Mouse (Mus musculus) erythroid progenitor cell, adult 5-6 weeks (primary cell): Measurements from ENCODE around the gene Kif24. TPM values are rescaled to one million over a fixed set of nuclear protein-coding genes. Genes with fewer than 3 reads are reported as not detected.

Experiments
- ATAC-seq: replicated peaks from 2 replicates; pipeline ENCODE4 v1.8.0; 2016; ENCODE audit warnings: moderate number of reproducible peaks, mild to moderate bottlenecking, moderate TSS enrichment, inconsistent platforms; ENCODE audit not compliant: poor library complexity, low FRiP score, severe bottlenecking
- total RNA-seq, 2 experiments: library from RNA; stranded (forward) in 1 of 2; stranded (reverse) in 1 of 2; fragments of 150-400 nt in 1 of 2; fragments of 186-747, 209-891 nt in 1 of 2; gene quantifications; 2 replicates each; pipeline versions ENCODE4 v1.2.3 to v1.2.4; 2015 to 2017; ENCODE audit warnings: low replicate concordance in 2 of 2

Gene Kif24
- total RNA-seq, 2 experiments from 2014 or later: 92.7 to 122 TPM

- no peak for ATAC-seq
Observed at GRCm38 (mm10) chr4:41416966-41417365, 47.7 kb downstream of the Kif24 start.

DNA sequence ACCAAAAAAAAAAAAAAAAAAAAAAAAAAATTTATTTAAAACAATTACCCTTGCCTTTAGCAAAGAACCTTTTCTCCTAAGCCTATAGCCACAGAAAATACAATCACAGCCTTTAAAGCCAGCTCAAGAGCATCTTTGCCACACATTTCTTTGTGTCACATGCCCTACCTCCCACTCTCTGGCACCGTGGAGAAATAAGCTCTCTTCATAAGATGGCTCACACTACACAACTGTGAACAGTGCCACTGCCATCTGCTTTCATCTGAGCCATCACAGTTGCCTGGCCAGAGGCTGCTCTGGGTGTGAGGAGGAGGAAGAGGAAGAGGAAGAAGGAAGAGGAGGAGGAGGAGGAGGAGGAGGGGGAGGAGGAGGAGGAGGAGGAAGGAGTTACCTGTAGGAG lies 55.3 kb downstream of the Kif24 start:
- ATAC-seq: no peak

- ATAC-seq: no peak
Observed at GRCm38 (mm10) chr4:41407353-41407752, 57.3 kb downstream of the Kif24 start.

- ATAC-seq: no peak
Observed at GRCm38 (mm10) chr4:41406597-41406996, 58.1 kb downstream of the Kif24 start.

GRCm38 (mm10) chr4:41401573-41401972 lies 63.1 kb downstream of the Kif24 start:
- ATAC-seq: no peak

GRCm38 (mm10) chr4:41401167-41401566 lies 63.5 kb downstream of the Kif24 start:
- ATAC-seq: no peak

- ATAC-seq: no peak
Observed at GRCm38 (mm10) chr4:41399904-41400303, 64.8 kb downstream of the Kif24 start.

DNA sequence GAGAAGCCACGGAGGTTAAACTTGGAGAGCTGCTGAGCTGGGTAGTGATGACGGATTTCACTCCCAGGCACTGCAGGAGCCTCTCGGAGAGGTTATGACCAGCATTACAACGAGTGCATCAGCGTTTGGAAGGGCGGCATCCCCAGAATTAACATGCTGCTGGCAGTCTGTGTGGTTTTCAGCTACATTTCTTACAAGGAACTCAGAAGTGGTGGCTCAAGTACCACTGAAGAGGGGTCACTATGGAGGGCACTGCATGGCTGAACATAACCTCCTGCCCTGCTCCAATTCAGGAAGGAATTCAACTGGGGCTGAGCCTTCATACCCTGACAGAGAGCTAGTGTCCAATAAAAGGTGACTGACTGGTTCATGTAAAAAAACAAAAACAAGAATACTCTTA lies 66.3 kb downstream of the Kif24 start:
- ATAC-seq: no peak

DNA sequence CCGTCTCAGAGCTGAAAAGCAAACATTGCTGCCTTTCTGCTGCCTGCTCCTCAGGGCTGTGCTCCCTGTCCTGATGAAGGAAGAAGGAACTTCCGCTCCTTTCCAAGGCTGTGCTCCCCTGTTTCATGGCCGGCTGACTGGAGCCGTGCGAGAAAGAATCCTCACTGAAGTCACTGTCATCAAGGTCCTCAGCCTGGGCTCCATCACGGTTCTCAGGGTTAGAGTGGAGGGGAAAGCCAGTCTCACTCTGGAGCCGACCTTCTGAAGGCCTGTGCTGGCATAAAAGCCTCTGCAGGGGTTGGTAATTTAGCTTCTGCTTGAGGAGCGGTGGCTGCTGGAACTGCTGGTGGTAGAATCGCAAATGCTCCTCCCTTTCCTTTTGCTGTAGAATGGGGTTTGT lies 70.0 kb downstream of the Kif24 start:
- ATAC-seq: no peak

- no peak for ATAC-seq
Observed at GRCm38 (mm10) chr4:41391015-41391414, 73.7 kb downstream of the Kif24 start.

- peak; percentile 57 for ATAC-seq
Observed at GRCm38 (mm10) chr4:41390122-41390521, 74.6 kb downstream of the Kif24 start.

DNA sequence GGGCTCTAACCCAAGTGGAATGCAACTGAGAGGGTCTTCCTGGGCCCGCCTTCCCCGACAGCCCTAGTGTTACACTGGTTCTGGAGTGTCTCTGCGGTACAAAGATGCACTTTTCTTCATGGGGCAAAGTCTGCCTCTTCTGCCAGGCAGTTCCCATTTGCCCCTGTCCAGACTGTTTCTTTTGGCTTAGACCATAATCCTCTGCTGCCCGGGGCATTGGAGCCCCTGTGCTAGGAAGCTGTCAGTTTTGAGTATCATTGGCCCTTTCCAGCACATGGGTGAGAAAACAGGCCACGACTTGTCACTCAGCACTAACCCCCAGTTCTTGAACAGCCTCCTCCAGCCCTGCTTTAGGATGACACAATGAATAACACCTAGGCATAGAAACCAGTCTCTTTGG lies 75.4 kb downstream of the Kif24 start:
- no peak for ATAC-seq

DNA sequence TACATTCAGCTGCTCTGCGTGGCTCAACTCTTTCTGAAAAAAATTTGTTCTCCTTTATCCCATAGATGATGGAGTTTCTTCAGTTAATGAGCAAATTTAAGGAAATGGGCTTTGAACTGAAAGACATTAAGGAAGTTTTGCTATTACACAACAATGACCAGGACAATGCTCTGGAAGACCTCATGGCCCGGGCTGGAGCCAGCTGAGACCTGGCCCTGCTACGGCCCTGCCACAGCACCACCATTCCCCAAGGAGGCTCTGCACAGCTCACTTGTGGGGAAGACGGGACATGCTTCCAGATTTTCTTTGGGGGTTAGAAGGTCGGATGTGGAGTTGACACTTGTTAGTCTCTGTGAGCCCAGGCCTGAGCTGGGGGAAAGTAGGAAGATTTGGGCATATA lies 76.1 kb downstream of the Kif24 start:
- no peak for ATAC-seq

GRCm38 (mm10) chr4:41387755-41388469 lies 76.8 kb downstream of the Kif24 start:
- peak; percentile 90 for ATAC-seq

- ATAC-seq: no peak
Observed at GRCm38 (mm10) chr4:41386412-41386975, 78.2 kb downstream of the Kif24 start.

GRCm38 (mm10) chr4:41381213-41381950 lies 83.3 kb downstream of the Kif24 start:
- no peak for ATAC-seq

GRCm38 (mm10) chr4:41377567-41377966 lies 87.1 kb downstream of the Kif24 start:
- ATAC-seq: no peak

DNA sequence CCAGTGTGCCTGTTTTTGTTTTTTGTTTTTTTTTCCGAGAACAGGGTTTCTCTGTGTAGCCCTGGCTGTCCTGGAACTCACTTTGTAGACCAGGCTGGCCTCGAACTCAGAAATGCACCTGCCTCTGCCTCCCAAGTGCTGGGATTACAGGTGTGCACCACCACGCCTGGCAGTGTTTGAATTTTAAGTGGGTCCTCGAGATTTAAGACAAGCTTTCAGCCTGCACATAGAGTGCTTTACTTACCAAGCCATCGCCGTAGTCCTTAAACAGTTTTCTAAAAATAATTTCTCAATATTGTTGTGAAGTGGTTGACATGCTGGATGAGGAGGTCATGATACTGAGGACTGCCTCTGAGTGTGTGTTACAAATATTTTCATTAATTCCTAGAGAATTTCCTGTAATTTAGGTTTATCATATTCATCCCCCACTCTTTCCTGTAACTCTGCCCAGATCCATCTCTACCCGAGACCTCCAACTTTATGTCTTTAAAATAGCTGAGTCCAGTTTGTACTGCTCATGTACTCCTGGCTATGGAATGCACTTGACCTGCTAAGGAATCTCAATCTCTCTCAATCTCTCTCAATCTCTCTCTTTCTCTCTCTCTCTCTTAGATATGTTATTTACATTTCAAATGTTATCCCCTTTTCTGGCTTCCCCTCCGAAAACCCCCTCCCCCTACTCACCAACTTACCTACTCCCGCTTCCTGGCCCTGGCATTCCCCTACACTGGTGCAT lies 94.8 kb downstream of the Kif24 start:
- no peak for ATAC-seq

GRCm38 (mm10) chr4:41368198-41368597 lies 96.5 kb downstream of the Kif24 start:
- ATAC-seq: peak; percentile 44; the same call in 1 of the 2 replicates

- ATAC-seq: no peak
Observed at GRCm38 (mm10) chr4:41361059-41361458, 103.6 kb downstream of the Kif24 start.
